Mouse (Mus musculus) embryonic facial prominence, embryonic 13.5 days (tissue): ENCODE data around the gene Prps1l3. TPM values are rescaled to one million over a fixed set of nuclear protein-coding genes. Genes with fewer than 3 reads are reported as not detected.
"Not testable (repeated sequence)": the region's sequence is repeated elsewhere in the genome, so short reads cannot be mapped to it uniquely, and the experiment has no call there.

Source experiments
- ATAC-seq: fragments of 200-750 bp; cut with Nextera tagmentation; 2 replicates; pipeline ENCODE4 v1.8.0; 2017; ENCODE audit warnings: low read depth; ENCODE audit not compliant: insufficient number of reproducible peaks, insufficient read depth, low FRiP score, low TSS enrichment
- H3K27ac ChIP-seq: fragments of 300-500 bp; sonication (generic); 2 replicates; pipeline ENCODE4 v1.5.1; 2015; ENCODE audit warnings: moderate library complexity, mild to moderate bottlenecking, inconsistent platforms
- H3K27me3 ChIP-seq: fragments of 300-500 bp; sonication (generic); 2 replicates; pipeline ENCODE4 v1.6.1; 2015; ENCODE audit warnings: mild to moderate bottlenecking, inconsistent platforms
- H3K36me3 ChIP-seq: fragments of 300-500 bp; sonication (generic); 2 replicates; pipeline ENCODE4 v1.6.1; 2015; ENCODE audit warnings: mild to moderate bottlenecking, inconsistent platforms
- H3K4me1 ChIP-seq: fragments of 300-500 bp; sonication (generic); 2 replicates; pipeline ENCODE4 v1.6.1; 2015; ENCODE audit warnings: inconsistent platforms
- H3K4me2 ChIP-seq: fragments of 300-500 bp; sonication (generic); 2 replicates; pipeline ENCODE4 v1.6.1; 2015; ENCODE audit warnings: moderate library complexity, mild to moderate bottlenecking, inconsistent platforms
- H3K4me3 ChIP-seq: fragments of 300-500 bp; sonication (generic); 2 replicates; pipeline ENCODE4 v1.5.1; 2015; ENCODE audit warnings: mild to moderate bottlenecking, inconsistent platforms
- H3K9ac ChIP-seq: fragments of 300-500 bp; sonication (generic); 2 replicates; pipeline ENCODE4 v1.6.1; 2015; ENCODE audit warnings: mild to moderate bottlenecking, inconsistent platforms
- H3K9me3 ChIP-seq: fragments of 300-500 bp; sonication (generic); 2 replicates; pipeline ENCODE4 v1.6.1; 2016; ENCODE audit warnings: inconsistent platforms
- WGBS: fragments of 180-500 bp; shearing (Covaris S2); methylation state at CpG from one replicate; pipeline ENCODE4 v1.1.7; 2015; ENCODE audit warnings: mixed read lengths; 5-methylcytosine and 5-hydroxymethylcytosine counted together
- polyA plus RNA-seq: library from polyadenylated mRNA; unstranded; fragments of >200 nt; fragmentation: Nextera tagmentation; extraction: Ambion mirVana; gene quantifications from 2 replicates; pipeline ENCODE4 v1.2.1, GENCODE M21; 2015

Gene Prps1l3
- polyA plus RNA-seq, 1 experiment from 2014 or later, result 59.1 TPM

DNA sequence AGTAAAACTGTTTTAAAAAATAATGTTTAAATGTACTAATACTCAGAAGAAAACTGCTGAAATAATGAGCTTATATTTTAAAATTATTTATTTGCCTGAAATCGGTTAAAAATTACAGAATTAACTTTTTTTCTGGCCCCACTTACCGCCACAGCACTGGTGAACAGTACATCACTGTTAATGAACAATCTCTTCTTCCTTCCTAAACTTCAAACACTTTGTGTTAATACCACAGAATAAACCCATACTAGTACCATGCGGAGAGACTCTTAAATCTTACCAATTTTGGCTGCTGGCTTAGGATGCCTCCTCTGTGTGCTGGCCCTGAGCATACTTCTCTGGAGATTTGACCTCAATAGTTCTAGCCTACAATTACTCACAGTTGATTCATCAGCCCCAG lies 28.3 kb upstream of the Prps1l3 start:
- 93% methylated on average over 3 of the region's 3 CpGs for WGBS
- no peak overlapping the region for H3K4me3 ChIP-seq
- no peak overlapping the region for H3K27ac ChIP-seq
- no peak overlapping the region for H3K4me2 ChIP-seq
- no peak for ATAC-seq
- H3K9me3 ChIP-seq, result no peaks in the 10 kb centered on the region
- H3K27me3 ChIP-seq, result peaks cover 17% of the 10 kb centered on the region
- no peak overlapping the region for H3K9ac ChIP-seq
- H3K36me3 ChIP-seq, result no peaks in the 10 kb centered on the region
- H3K4me1 ChIP-seq, result no peaks in the 10 kb centered on the region

- no peak overlapping the region for H3K27ac ChIP-seq
- ATAC-seq, result no peak
- 78% methylated on average over 4 of the region's 4 CpGs for WGBS
- no peak overlapping the region for H3K4me3 ChIP-seq
- H3K4me2 ChIP-seq, result no peak overlapping the region
- no peaks in the 10 kb centered on the region for H3K9me3 ChIP-seq
- H3K36me3 ChIP-seq, result no peaks in the 10 kb centered on the region
- H3K27me3 ChIP-seq, result no peaks in the 10 kb centered on the region
- no peaks in the 10 kb centered on the region for H3K4me1 ChIP-seq
- no peak overlapping the region for H3K9ac ChIP-seq
Observed at GRCm38 (mm10) chr12:57204276-57204851, 25.8 kb upstream of the Prps1l3 start.

GRCm38 (mm10) chr12:57211353-57212311 lies 18.6 kb upstream of the Prps1l3 start:
- H3K4me3 ChIP-seq, result peak overlapping the region; percentile 53
- WGBS, result 9% methylated on average over 30 of the region's 30 CpGs
- H3K9ac ChIP-seq, result peak overlapping the region; percentile 74
- peak; percentile 69; the same call in 1 of the 2 replicates for ATAC-seq
- H3K27me3 ChIP-seq, result no peaks in the 10 kb centered on the region
- peak overlapping the region; percentile 83 for H3K4me2 ChIP-seq
- no peak overlapping the region for H3K27ac ChIP-seq
- H3K36me3 ChIP-seq, result no peaks in the 10 kb centered on the region
- H3K9me3 ChIP-seq, result no peaks in the 10 kb centered on the region
- no peaks in the 10 kb centered on the region; the same call in 1 of the 2 replicates for H3K4me1 ChIP-seq

DNA sequence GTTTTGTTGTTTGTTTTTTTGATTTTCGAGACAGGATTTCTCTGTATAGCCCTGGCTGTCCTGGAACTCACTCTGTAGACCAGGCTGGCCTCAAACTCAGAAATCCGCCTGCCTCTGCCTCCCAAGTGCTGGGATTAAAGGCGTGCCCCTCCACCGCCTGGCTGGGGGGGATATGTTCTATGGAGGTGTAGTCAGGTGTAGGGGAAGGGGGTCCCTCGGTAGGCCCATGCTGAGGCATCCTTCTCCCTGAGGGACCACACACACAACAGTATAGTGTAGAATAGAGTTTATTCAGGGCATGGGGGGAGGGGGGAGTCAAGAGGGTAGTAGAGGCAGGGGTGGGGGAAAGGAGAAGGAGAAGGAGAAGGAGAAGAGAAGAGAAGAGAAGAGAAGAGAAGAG lies 17.7 kb upstream of the Prps1l3 start:
- H3K9me3 ChIP-seq, H3K9ac ChIP-seq, H3K36me3 ChIP-seq, H3K4me1 ChIP-seq, H3K4me3 ChIP-seq, H3K27ac ChIP-seq, ATAC-seq, H3K27me3 ChIP-seq, H3K4me2 ChIP-seq: not testable (repeated sequence)
- WGBS, result 81% methylated on average over 5 of the region's 5 CpGs

DNA sequence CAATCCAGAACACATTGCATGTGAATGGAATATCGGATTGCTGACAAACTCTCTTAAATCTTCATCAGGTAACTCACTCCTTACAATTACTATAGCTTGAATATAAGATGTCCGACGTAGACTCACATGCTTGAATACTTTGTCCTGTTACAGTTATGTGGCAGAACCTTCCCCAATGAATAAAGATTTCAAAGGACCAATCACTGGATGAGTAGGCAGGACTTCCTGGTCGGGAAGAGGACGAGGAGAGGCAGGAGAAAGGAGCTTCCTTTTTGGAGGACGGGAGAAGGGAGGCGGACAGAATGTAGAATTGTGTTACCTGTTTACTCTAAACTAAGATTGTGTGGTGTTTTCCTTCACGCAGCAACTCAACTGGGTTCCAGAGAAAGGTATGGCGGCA lies 3.8 kb upstream of the Prps1l3 start:
- no peak for ATAC-seq

DNA sequence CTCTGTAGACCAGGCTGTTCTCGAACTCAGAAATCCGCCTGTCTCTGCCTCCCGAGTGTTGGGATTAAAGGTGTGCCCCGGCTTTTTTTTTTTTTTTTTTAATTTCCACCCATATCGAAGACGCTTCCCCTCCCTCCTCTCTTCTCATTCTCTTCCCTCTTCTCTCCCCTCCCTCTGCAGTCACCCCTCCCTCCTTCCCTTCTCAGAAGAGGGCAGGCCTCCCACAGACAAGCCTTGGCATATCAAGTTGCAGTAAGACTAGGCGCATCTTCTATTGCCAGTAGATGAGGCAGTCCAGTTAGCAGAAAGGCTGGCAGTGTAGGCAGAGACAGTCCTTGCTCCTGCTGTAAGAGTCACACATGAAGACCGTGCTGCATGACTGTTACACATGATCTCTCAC lies 2.4 kb upstream of the Prps1l3 start:
- no peak overlapping the region for H3K4me3 ChIP-seq
- H3K4me2 ChIP-seq, result no peak overlapping the region
- no peaks in the 10 kb centered on the region for H3K27me3 ChIP-seq
- no peak overlapping the region for H3K27ac ChIP-seq
- no peaks in the 10 kb centered on the region for H3K36me3 ChIP-seq
- WGBS, result 70% methylated on average over 3 of the region's 8 CpGs
- H3K9ac ChIP-seq, result no peak overlapping the region
- ATAC-seq, result no peak
- no peaks in the 10 kb centered on the region for H3K9me3 ChIP-seq
- H3K4me1 ChIP-seq, result peaks cover 7% of the 10 kb centered on the region

More for the DNA sequence above, 3.8 kb upstream of the Prps1l3 start:
- peaks cover 5% of the 10 kb centered on the region for H3K4me1 ChIP-seq
- no peak overlapping the region for H3K4me2 ChIP-seq
- no peak overlapping the region for H3K9ac ChIP-seq
- H3K27me3 ChIP-seq, result no peaks in the 10 kb centered on the region
- H3K4me3 ChIP-seq, result no peak overlapping the region
- no peaks in the 10 kb centered on the region for H3K36me3 ChIP-seq
- H3K9me3 ChIP-seq, result no peaks in the 10 kb centered on the region
- no peak overlapping the region for H3K27ac ChIP-seq
- 85% methylated on average over 9 of the region's 9 CpGs for WGBS

- H3K36me3 ChIP-seq, result peaks cover 3% of the 10 kb centered on the region; the same call in 1 of the 2 replicates
- H3K4me2 ChIP-seq, result peak overlapping the region; percentile 63
- H3K4me1 ChIP-seq, result peaks cover 7% of the 10 kb centered on the region
- H3K9ac ChIP-seq, result peak overlapping the region; percentile 93
- H3K27ac ChIP-seq, result peak overlapping the region; percentile 93; the same call in 1 of the 2 replicates
- peak overlapping the region; percentile 79 for H3K4me3 ChIP-seq
- no peaks in the 10 kb centered on the region for H3K27me3 ChIP-seq
- WGBS, result 29% methylated on average over 4 of the region's 4 CpGs
- H3K9me3 ChIP-seq, result no peaks in the 10 kb centered on the region
- ATAC-seq, result no peak
Observed at GRCm38 (mm10) chr12:57229703-57230102, 509 bp upstream of the Prps1l3 start.

GRCm38 (mm10) chr12:57231085-57231875 lies 1.1 kb downstream of the Prps1l3 start:
- H3K4me2 ChIP-seq, result peak overlapping the region; percentile 63
- no peak for ATAC-seq
- no peaks in the 10 kb centered on the region for H3K27me3 ChIP-seq
- peaks cover 5% of the 10 kb centered on the region; the same call in 1 of the 2 replicates for H3K36me3 ChIP-seq
- no peaks in the 10 kb centered on the region for H3K9me3 ChIP-seq
- peak overlapping the region; percentile 93; the same call in 1 of the 2 replicates for H3K27ac ChIP-seq
- H3K9ac ChIP-seq, result peak overlapping the region; percentile 93
- WGBS, result 71% methylated on average over 14 of the region's 14 CpGs
- peaks cover 7% of the 10 kb centered on the region for H3K4me1 ChIP-seq
- H3K4me3 ChIP-seq, result peak overlapping the region; percentile 79

GRCm38 (mm10) chr12:57233386-57233785 lies 3.2 kb downstream of the Prps1l3 start:
- no peaks in the 10 kb centered on the region for H3K9me3 ChIP-seq
- H3K4me2 ChIP-seq, result no peak overlapping the region
- ATAC-seq, result no peak
- WGBS, result 89% methylated on average over 5 of the region's 5 CpGs
- H3K36me3 ChIP-seq, result peaks cover 9% of the 10 kb centered on the region
- H3K27ac ChIP-seq, result no peak overlapping the region
- no peak overlapping the region for H3K9ac ChIP-seq
- H3K4me3 ChIP-seq, result no peak overlapping the region
- H3K27me3 ChIP-seq, result no peaks in the 10 kb centered on the region
- H3K4me1 ChIP-seq, result peaks cover 7% of the 10 kb centered on the region

GRCm38 (mm10) chr12:57243671-57244495 lies 13.7 kb downstream of the Prps1l3 start:
- no peak overlapping the region for H3K9ac ChIP-seq
- WGBS, result 90% methylated on average over 5 of the region's 5 CpGs
- no peaks in the 10 kb centered on the region for H3K4me1 ChIP-seq
- no peak overlapping the region for H3K4me2 ChIP-seq
- no peaks in the 10 kb centered on the region for H3K9me3 ChIP-seq
- ATAC-seq, result no peak
- H3K27ac ChIP-seq, result no peak overlapping the region
- H3K4me3 ChIP-seq, result no peak overlapping the region
- peaks cover 41% of the 10 kb centered on the region for H3K36me3 ChIP-seq
- H3K27me3 ChIP-seq, result no peaks in the 10 kb centered on the region

DNA sequence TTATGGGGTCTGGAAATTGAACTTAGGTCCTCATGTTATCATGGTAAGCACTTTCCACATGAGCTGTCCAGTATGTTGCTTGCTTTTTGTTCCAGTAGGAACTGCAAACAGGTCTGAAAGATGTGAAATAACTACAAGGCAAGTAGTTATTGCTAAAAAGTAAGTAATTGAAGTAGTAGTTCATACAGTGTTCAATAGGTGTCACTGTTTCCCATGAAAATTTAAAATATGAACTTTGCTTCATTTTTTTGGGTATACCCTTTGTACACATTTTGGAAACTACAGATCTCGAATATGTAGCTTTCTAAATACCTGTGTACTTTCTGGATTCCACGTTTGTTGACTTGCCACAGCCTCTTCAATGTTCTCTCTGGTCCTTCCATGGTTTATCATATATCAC lies 28.4 kb downstream of the Prps1l3 start:
- Histone ChIP-seq H3K9me3 (no peaks in the 10 kb centered on the region), H3K4me2 (no peak overlapping the region), H3K36me3 (no peaks in the 10 kb centered on the region), H3K27ac (no peak overlapping the region), H3K4me3 (no peak overlapping the region), H3K9ac (no peak overlapping the region), H3K4me1 (no peaks in the 10 kb centered on the region), H3K27me3 (no peaks in the 10 kb centered on the region)
- ATAC-seq, result no peak
- WGBS, result 55% methylated on average over 2 of the region's 2 CpGs
